Mouse (Mus musculus): ENCODE results near the gene Rassf3.

GRCm38 (mm10) chr10:121414127-121414526, 62.0 kb downstream of the Rassf3 start:
- TF ChIP-seq CTCF (IDR thresholded peaks at IDR 0.05; ENCODE audit: low read depth, low read length), result no peak
- TF ChIP-seq GATA1 (IDR thresholded peaks at IDR 0.05; ENCODE audit: borderline replicate concordance, low read length), result no peak
